Mouse (Mus musculus) heart, adult 2 months (tissue): Measurements from ENCODE around the gene Bglap.
"Not testable (repeated sequence)": the region's sequence is repeated elsewhere in the genome, so short reads cannot be mapped to it uniquely, and the experiment has no call there.

ENCODE experiments used
- CTCF ChIP-seq: fragments of 200-600 bp; IDR thresholded peaks from 2 replicates; pipeline ENCODE4 v1.8.1; 2022; ENCODE audit warnings: antibody characterized with exemption, mild to moderate bottlenecking, moderate library complexity
- EP300 ChIP-seq: fragments of 200-500 bp; IDR thresholded peaks from 2 replicates; pipeline ENCODE4 v1.6.1; 2011; ENCODE audit warnings: low read depth, low read length, control low read depth; ENCODE audit not compliant: insufficient read depth

GRCm38 (mm10) chr3:88382383-88382782, 1.9 kb downstream of the Bglap start:
- TF ChIP-seq CTCF, EP300: not testable (repeated sequence)
